ENCODE assay signal across 9 mouse cellular contexts in genomic region chrX:6261469-6261868, GRCm38 (mm10). TPM values are rescaled to one million over a fixed set of nuclear protein-coding genes. Genes with fewer than 3 reads are reported as not detected.
DNase-seq lines count a peak whose midpoint lies in the region; ATAC-seq lines count a peak whose summit lies in the region.
"Had no signal": no experiment of that assay in that cellular context is flagged by ENCODE, and none has a peak within 500 bp of the region (broad histone marks: within the 10 kb centered on the region; RNA-seq: fewer than 3 reads in every experiment).

No protein-coding gene starts in this region.

- H3K4me3 ChIP-seq in liver, embryonic 13.5 days (replicated peaks), result no peak overlapping the region
- no peak overlapping the region for H3K4me3 ChIP-seq in neural tube, embryonic 15.5 days (replicated peaks)

- H3K9ac ChIP-seq in liver, embryonic 13.5 days, result no peak overlapping the region
- H3K9ac ChIP-seq in neural tube, embryonic 15.5 days (replicated peaks), result no peak overlapping the region

- no peaks in the 10 kb centered on the region for H3K36me3 ChIP-seq in liver, embryonic 13.5 days
- no peaks in the 10 kb centered on the region for H3K36me3 ChIP-seq in neural tube, embryonic 15.5 days

- H3K4me1 ChIP-seq in liver, embryonic 13.5 days (replicated peaks), result no peaks in the 10 kb centered on the region
- H3K4me1 ChIP-seq in neural tube, embryonic 15.5 days, result no peaks in the 10 kb centered on the region

- H3K9me3 ChIP-seq in liver, embryonic 13.5 days (replicated peaks), result no peaks in the 10 kb centered on the region
- H3K9me3 ChIP-seq in neural tube, embryonic 15.5 days (replicated peaks), result no peaks in the 10 kb centered on the region

- H3K27ac ChIP-seq in liver, embryonic 13.5 days, result no peak overlapping the region
- no peak overlapping the region for H3K27ac ChIP-seq in neural tube, embryonic 15.5 days (replicated peaks)

- WGBS in liver, embryonic 13.5 days (ENCODE audit: insufficient replicate concordance), result 92% methylated on average over 1 of the region's 1 CpGs
- 80% methylated on average over 1 of the region's 1 CpGs for WGBS in neural tube, embryonic 15.5 days

- ATAC-seq in granulocyte monocyte progenitor cell, adult 5-6 weeks (replicated peaks; ENCODE audit: poor library complexity, severe bottlenecking), result peak; percentile 68
- no peak for ATAC-seq in liver, embryonic 13.5 days (ENCODE audit: low read depth)
- peak; percentile 85 for ATAC-seq in neural tube, embryonic 15.5 days (ENCODE audit: low FRiP score)

- H3K27me3 ChIP-seq in liver, embryonic 13.5 days, result no peaks in the 10 kb centered on the region
- H3K27me3 ChIP-seq in neural tube, embryonic 15.5 days (replicated peaks), result no peaks in the 10 kb centered on the region

- no peak overlapping the region for H3K4me2 ChIP-seq in liver, embryonic 13.5 days
- H3K4me2 ChIP-seq in neural tube, embryonic 15.5 days, result no peak overlapping the region

- peak; percentile 9 to 32 for DNase-seq in B cell, adult 2 months
- DNase-seq in adrenal gland, postnatal 14 days, result peak; percentile 82
- peak; percentile 62 for DNase-seq in embryo, embryonic 11 days
- DNase-seq in kidney, postnatal 14 days, result peak; percentile 56
- peak; percentile 5 for DNase-seq in liver, embryonic 13.5 days
- peak; percentile 11 for DNase-seq in thymus, postnatal 25 days

RNA-seq across cellular contexts. Expression of gene Bmp15, which starts 59.1 kb away (rescaled TPM):
- total RNA-seq in adrenal gland, postnatal 14 days (2021), result 0.15 TPM in 1 of 2 replicates, not detected in the other
- not detected in 2 replicates for total RNA-seq in granulocyte monocyte progenitor cell, adult 5-6 weeks (2014; fragmentation: Nextera tagmentation)
- total RNA-seq in granulocyte monocyte progenitor cell, adult 5-6 weeks (2017), result not detected in 2 replicates
- polyA plus RNA-seq in liver, embryonic 13.5 days (2015; fragmentation: Nextera tagmentation; extraction: Ambion mirVana), result not detected in 2 replicates
- 0.05 and 0.09 TPM in 2 replicates for polyA plus RNA-seq in neural tube, embryonic 15.5 days (2015; fragmentation: Nextera tagmentation; extraction: Ambion mirVana)
- polyA plus RNA-seq: stomach, embryonic 14.5 days had no signal

Comparison
In these comparisons a context has a peak if more than half of its experiments do, and no peak if none do; other contexts are left out.
1. DNase-seq: peak in every context shown above with its lines; median percentile 82 in adrenal gland, postnatal 14 days; 62 in embryo, embryonic 11 days; 56 in kidney, postnatal 14 days; 20 in B cell, adult 2 months; 11 in thymus, postnatal 25 days; 5 in liver, embryonic 13.5 days.